Mouse (Mus musculus): ENCODE results near the gene Itga5.

- TF ChIP-seq CTCF (IDR thresholded peaks at IDR 0.05; ENCODE audit: control insufficient read depth, insufficient read depth, insufficient read length) = no peak
- no peak for TF ChIP-seq FOSL1 (IDR thresholded peaks at IDR 0.05; ENCODE audit: insufficient read depth, low read length, poor library complexity, severe bottlenecking)
- TF ChIP-seq MYOG (IDR thresholded peaks at IDR 0.05; ENCODE audit: control insufficient read depth, extremely low read depth, insufficient read length) = no peak
- no peak for TF ChIP-seq MAX (IDR thresholded peaks at IDR 0.05)
- TF ChIP-seq USF1 (IDR thresholded peaks at IDR 0.05; ENCODE audit: low read depth) = no peak
- TF ChIP-seq CEBPB (IDR thresholded peaks at IDR 0.05; ENCODE audit: low read depth) = no peak
Measured at GRCm38 (mm10) chr15:103300067-103300471, 66.5 kb downstream of the Itga5 start.
